Mouse (Mus musculus): Measurements from ENCODE around the gene Gng12. TPM values are rescaled to one million over a fixed set of nuclear protein-coding genes. Genes with fewer than 3 reads are reported as not detected.
"Not testable (repeated sequence)": the region's sequence is repeated elsewhere in the genome, so short reads cannot be mapped to it uniquely, and the experiment has no call there.

Gene Gng12
- polyA plus RNA-seq (2012; rRNA removed), result 32.4 and 46.7 TPM in 2 replicates

GRCm38 (mm10) chr6:66896119-66896920, at the start of gene Gng12:
TSS of gene Gng12 (plus strand) at chr6:66896397.
- DNase-seq (ENCODE audit: low read depth), result no peak

GRCm38 (mm10) chr6:66848936-66849335, 47.3 kb upstream of the Gng12 start:
- no peak for DNase-seq (ENCODE audit: low read depth)

GRCm38 (mm10) chr6:66856236-66856635, 40.0 kb upstream of the Gng12 start:
- no peak for DNase-seq (ENCODE audit: low read depth)

- DNase-seq (ENCODE audit: low read depth), result no peak
Observed at GRCm38 (mm10) chr6:66858356-66858755, 37.8 kb upstream of the Gng12 start.

- DNase-seq (ENCODE audit: low read depth), result no peak
Observed at GRCm38 (mm10) chr6:66859391-66859790, 36.8 kb upstream of the Gng12 start.

GRCm38 (mm10) chr6:66864463-66864862, 31.7 kb upstream of the Gng12 start:
- no peak for DNase-seq (ENCODE audit: low read depth)

GRCm38 (mm10) chr6:66866295-66866694, 29.9 kb upstream of the Gng12 start:
- no peak for DNase-seq (ENCODE audit: low read depth)

- DNase-seq (ENCODE audit: low read depth), result not testable (repeated sequence)
Observed at GRCm38 (mm10) chr6:66877048-66877447, 19.1 kb upstream of the Gng12 start.

- DNase-seq (ENCODE audit: low read depth), result no peak
Observed at GRCm38 (mm10) chr6:66890349-66891158, 5.6 kb upstream of the Gng12 start.

- no peak for DNase-seq (ENCODE audit: low read depth)
Observed at GRCm38 (mm10) chr6:66893950-66894349, 2.2 kb upstream of the Gng12 start.

GRCm38 (mm10) chr6:66894999-66895398, 1.2 kb upstream of the Gng12 start:
- DNase-seq (ENCODE audit: low read depth), result no peak

- DNase-seq (ENCODE audit: low read depth), result no peak
Observed at GRCm38 (mm10) chr6:66896921-66897645, 886 bp downstream of the Gng12 start.

GRCm38 (mm10) chr6:66897994-66898393, 1.8 kb downstream of the Gng12 start:
- DNase-seq (ENCODE audit: low read depth), result no peak

GRCm38 (mm10) chr6:66901926-66902325, 5.7 kb downstream of the Gng12 start:
- no peak for DNase-seq (ENCODE audit: low read depth)

GRCm38 (mm10) chr6:66903206-66903605, 7.0 kb downstream of the Gng12 start:
- DNase-seq (ENCODE audit: low read depth), result no peak

- DNase-seq (ENCODE audit: low read depth), result no peak
Observed at GRCm38 (mm10) chr6:66903720-66904119, 7.5 kb downstream of the Gng12 start.

GRCm38 (mm10) chr6:66906244-66906643, 10.0 kb downstream of the Gng12 start:
- no peak for DNase-seq (ENCODE audit: low read depth)

- DNase-seq (ENCODE audit: low read depth), result no peak
Observed at GRCm38 (mm10) chr6:66908327-66908973, 12.3 kb downstream of the Gng12 start.

GRCm38 (mm10) chr6:66910493-66911435, 14.6 kb downstream of the Gng12 start:
- peak; percentile 68 for DNase-seq (ENCODE audit: low read depth)

GRCm38 (mm10) chr6:66913355-66913754, 17.2 kb downstream of the Gng12 start:
- DNase-seq (ENCODE audit: low read depth), result no peak

GRCm38 (mm10) chr6:66915592-66915991, 19.4 kb downstream of the Gng12 start:
- DNase-seq (ENCODE audit: low read depth), result no peak
